Mouse (Mus musculus) lung, postnatal 0 days (tissue): ENCODE results near the gene Rpl34.

ENCODE experiments used
- CTCF ChIP-seq: IDR thresholded peaks from 2 replicates; pipeline ENCODE4 v1.5.1; 2016; ENCODE audit warnings: antibody characterized with exemption, mild to moderate bottlenecking
- EP300 ChIP-seq: IDR thresholded peaks from 2 replicates; pipeline ENCODE4 v1.6.1; 2016; ENCODE audit warnings: antibody characterized with exemption, mild to moderate bottlenecking, control low read depth

GRCm38 (mm10) chr3:130764091-130764490 lies 33.9 kb upstream of the Rpl34 start:
- TF ChIP-seq CTCF (no peak), EP300 (no peak)
